In genomic region chr6:8778296-8778649, GRCm38 (mm10) we compare ENCODE assay signal across 9 mouse cellular contexts. TPM values are rescaled to one million over a fixed set of nuclear protein-coding genes. Genes with fewer than 3 reads are reported as not detected.
DNase-seq lines count a peak whose midpoint lies in the region; ATAC-seq and TF ChIP-seq lines count a peak whose summit lies in the region.
"Had no signal": no experiment of that assay in that cellular context is flagged by ENCODE, and none has a peak within 500 bp of the region (broad histone marks: within the 10 kb centered on the region; RNA-seq: fewer than 3 reads in every experiment).

Gene Ica1 (minus strand): TSS chr6:8778488.

- 0 out of 2 replicates have a peak, but pooled peaks cover 2% of the 10 kb centered on the region for H3K27me3 ChIP-seq in limb, embryonic 11.5 days (ENCODE audit: control insufficient read depth, insufficient read depth, low read length)
- no peaks in the 10 kb centered on the region for H3K27me3 ChIP-seq in midbrain, postnatal 0 days (ENCODE audit: insufficient read depth, low read length)

- H3K9me3 ChIP-seq in limb, embryonic 11.5 days (ENCODE audit: control insufficient read depth, low read length): no peaks in the 10 kb centered on the region
- no peaks in the 10 kb centered on the region for H3K9me3 ChIP-seq in midbrain, postnatal 0 days (ENCODE audit: low read length)

- H3K9ac ChIP-seq in limb, embryonic 11.5 days (ENCODE audit: low read length): peak within 1 kb of the TSS; percentile 59
- H3K9ac ChIP-seq in midbrain, postnatal 0 days (replicated peaks; ENCODE audit: low read length, poor library complexity, severe bottlenecking): peak within 1 kb of the TSS; percentile 91

- H3K36me3 ChIP-seq in limb, embryonic 11.5 days (ENCODE audit: control insufficient read depth, insufficient read depth, low read length): no peaks in the 10 kb centered on the region
- no peaks in the 10 kb centered on the region for H3K36me3 ChIP-seq in midbrain, postnatal 0 days (ENCODE audit: insufficient read depth, low read length)

- ATAC-seq in frontal cortex, adult (ENCODE audit: low TSS enrichment): peak; percentile 34; the same call in 1 of the 2 replicates
- no peak; the same call in none of the 2 replicates for ATAC-seq in limb, embryonic 11.5 days (ENCODE audit: insufficient number of reproducible peaks, low FRiP score, low TSS enrichment, low read depth)
- ATAC-seq in midbrain, postnatal 0 days (ENCODE audit: low FRiP score): peak; percentile 77

- no peaks in the 10 kb centered on the region for H3K4me1 ChIP-seq in limb, embryonic 11.5 days (ENCODE audit: control insufficient read depth, insufficient read depth, low read length)
- no peaks in the 10 kb centered on the region; the same call in 1 of the 2 replicates for H3K4me1 ChIP-seq in midbrain, postnatal 0 days (ENCODE audit: insufficient read depth, low read length)

- DNase-seq in frontal cortex, postnatal 14 days (ENCODE audit: low spot score in 2 of 2): no peak
- DNase-seq in urinary bladder, adult 2 months (ENCODE audit: low spot score): no peak
- no peak for DNase-seq in urinary bladder, postnatal 10 days (ENCODE audit: low spot score)
- DNase-seq in heart, postnatal 4 days: no peak
- DNase-seq in limb, embryonic 11.5 days (ENCODE audit: low spot score): no peak
- DNase-seq in midbrain, postnatal 0 days (ENCODE audit: low spot score): peak; percentile 33
- no peak for DNase-seq in T-cell, adult 2 months (ENCODE audit: low spot score)

- H3K4me3 ChIP-seq in limb, embryonic 11.5 days (ENCODE audit: low read depth, low read length): peak within 1 kb of the TSS; percentile 62
- peak within 1 kb of the TSS; percentile 73 for H3K4me3 ChIP-seq in midbrain, postnatal 0 days (ENCODE audit: low read depth, low read length)

- no peak for TF ChIP-seq CTCF in midbrain, postnatal 0 days (IDR thresholded peaks at IDR 0.05)

- peak within 1 kb of the TSS; percentile 79 for H3K4me2 ChIP-seq in limb, embryonic 11.5 days (ENCODE audit: low read depth, severe bottlenecking)
- H3K4me2 ChIP-seq in midbrain, postnatal 0 days (ENCODE audit: low read depth, low read length, poor library complexity, severe bottlenecking): peak within 1 kb of the TSS; percentile 83

- H3K27ac ChIP-seq in limb, embryonic 11.5 days (replicated peaks; ENCODE audit: low read depth, low read length): no peak within 1 kb of the TSS
- peak within 1 kb of the TSS; percentile 93 for H3K27ac ChIP-seq in midbrain, postnatal 0 days (ENCODE audit: low read depth, low read length)

- under 1% methylated on average over 16 of the region's 16 CpGs for WGBS in limb, embryonic 11.5 days
- WGBS in midbrain, postnatal 0 days: under 1% methylated on average over 12 of the region's 16 CpGs

RNA-seq across cellular contexts. Expression of gene Ica1, which starts in this region (rescaled TPM):
- 15.6 and 18.4 TPM in 2 replicates for polyA plus RNA-seq in urinary bladder, adult 2 months (2012; rRNA removed)
- total RNA-seq in heart, postnatal 4 days (2021): 10 to 100 TPM; 15.2 to 15.4 TPM
- 17.5 and 17.7 TPM in 2 replicates for polyA plus RNA-seq in limb, embryonic 11.5 days (2014; fragmentation: Nextera tagmentation; extraction: Ambion mirVana)
- total RNA-seq in midbrain, postnatal 0 days (2014; rRNA removed): 57.4 and 66.6 TPM in 2 replicates
- 98.7 and 98.8 TPM in 2 replicates for polyA plus RNA-seq in midbrain, postnatal 0 days (2015; fragmentation: Nextera tagmentation; extraction: Ambion mirVana)
- total RNA-seq: MEL had no signal
